Mouse (Mus musculus) liver, embryonic 11.5 days (tissue): ENCODE results near the gene Scamp5. TPM values are rescaled to one million over a fixed set of nuclear protein-coding genes. Genes with fewer than 3 reads are reported as not detected.
A peak's percentile ranks its signal among the peaks of the same experiment; 100 is the strongest.

Experiments used
- ATAC-seq: fragments of 200-750 bp; cut with Nextera tagmentation; replicated peaks from 2 replicates; pipeline ENCODE4 v1.8.0; 2017; ENCODE audit warnings: moderate number of reproducible peaks, mild to moderate bottlenecking, moderate TSS enrichment, moderate library complexity; ENCODE audit not compliant: low FRiP score
- DNase-seq: peaks from one replicate; pipeline ENCODE4 v3.0.0-alpha.2; 2017; ENCODE audit warnings: low spot score
- H3K27ac ChIP-seq: fragments of 300-500 bp; sonication (generic); 2 replicates; pipeline ENCODE4 v1.5.1; 2014; ENCODE audit warnings: mild to moderate bottlenecking, low read depth, low read length, control low read depth
- H3K27me3 ChIP-seq: fragments of 300-500 bp; sonication (generic); replicated peaks from 2 replicates; pipeline ENCODE4 v1.6.1; 2014; ENCODE audit warnings: low read length, mixed read lengths; ENCODE audit not compliant: control insufficient read depth, insufficient read depth
- H3K36me3 ChIP-seq: fragments of 300-500 bp; sonication (generic); 2 replicates; pipeline ENCODE4 v1.6.1; 2014; ENCODE audit warnings: mild to moderate bottlenecking, low read length, moderate library complexity, mixed read lengths; ENCODE audit not compliant: control insufficient read depth, insufficient read depth
- H3K4me1 ChIP-seq: fragments of 300-500 bp; sonication (generic); replicated peaks from 2 replicates; pipeline ENCODE4 v1.6.1; 2014; ENCODE audit warnings: low read length, mixed read lengths; ENCODE audit not compliant: control insufficient read depth, insufficient read depth
- H3K4me2 ChIP-seq: fragments of 300-500 bp; sonication (generic); 2 replicates; pipeline ENCODE4 v1.6.1; 2014; ENCODE audit warnings: mild to moderate bottlenecking, control low read depth, moderate library complexity
- H3K4me3 ChIP-seq: fragments of 300-500 bp; sonication (generic); 2 replicates; pipeline ENCODE4 v1.5.1; 2014; ENCODE audit warnings: low read depth, low read length, control low read depth
- H3K9ac ChIP-seq: fragments of 300-500 bp; sonication (generic); 2 replicates; pipeline ENCODE4 v1.6.1; 2014; ENCODE audit warnings: low read depth, low read length, control low read depth
- H3K9me3 ChIP-seq: fragments of 300-500 bp; sonication (generic); 2 replicates; pipeline ENCODE4 v1.6.1; 2016; ENCODE audit warnings: low read length, inconsistent platforms, mixed read lengths; ENCODE audit not compliant: control insufficient read depth
- WGBS: fragments of 180-500 bp; shearing (Covaris S2); extraction: QIAGEN DNeasy Blood & Tissue Kit; methylation state at CpG from one replicate; pipeline ENCODE4 v1.1.7; 2014; 5-methylcytosine and 5-hydroxymethylcytosine counted together
- polyA plus RNA-seq: library from polyadenylated mRNA; unstranded; fragments of >200 nt; fragmentation: Nextera tagmentation; extraction: Ambion mirVana; gene quantifications from 2 replicates; pipeline ENCODE4 v1.2.1, GENCODE M21; 2014

The Scamp5 gene
- polyA plus RNA-seq, 1 experiment from 2014 or later = 9.7 TPM

DNA sequence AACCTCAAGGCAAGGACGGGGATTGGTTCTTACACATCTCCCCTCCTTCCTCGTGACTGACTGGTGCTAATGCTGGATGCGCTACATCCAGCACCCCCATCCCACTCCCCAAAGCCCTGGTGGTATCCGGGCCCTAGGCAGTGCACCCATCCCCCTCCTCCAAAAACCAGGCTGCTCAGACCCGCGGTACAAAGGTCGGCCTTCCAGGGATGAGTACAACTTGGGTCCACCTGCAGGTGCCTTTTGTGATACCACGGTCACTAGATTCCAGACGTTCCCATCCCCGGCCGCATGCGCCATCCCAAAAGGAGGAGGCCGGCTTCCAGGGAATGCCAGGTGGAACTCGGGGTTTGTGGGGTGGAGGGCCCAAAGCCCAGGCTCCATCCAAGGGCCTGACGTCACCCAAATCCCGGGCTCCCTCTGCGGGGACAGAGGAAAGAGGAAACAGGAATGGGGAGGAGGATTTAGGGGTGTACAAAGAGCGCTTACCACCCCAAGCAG, 539 bp downstream of the Scamp5 start:
- peak overlapping the region; percentile 74 for H3K4me2 ChIP-seq
- WGBS = 6% methylated on average over 18 of the region's 18 CpGs
- H3K27ac ChIP-seq = no peak overlapping the region
- ATAC-seq (peak; percentile 27; the same call in 1 of the 2 replicates), DNase-seq (peak; percentile 43)
- no peaks in the 10 kb centered on the region for H3K9me3 ChIP-seq
- H3K27me3 ChIP-seq = peaks cover 4% of the 10 kb centered on the region; the same call in 1 of the 2 replicates
- no peaks in the 10 kb centered on the region for H3K36me3 ChIP-seq
- H3K4me1 ChIP-seq = peaks cover 7% of the 10 kb centered on the region
- peak overlapping the region; percentile 49; the same call in 1 of the 2 replicates for H3K9ac ChIP-seq
- H3K4me3 ChIP-seq = peak overlapping the region; percentile 68

- H3K36me3 ChIP-seq = no peaks in the 10 kb centered on the region
- H3K27me3 ChIP-seq = peaks cover 4% of the 10 kb centered on the region; the same call in 1 of the 2 replicates
- no peaks in the 10 kb centered on the region for H3K9me3 ChIP-seq
- no peak overlapping the region for H3K4me3 ChIP-seq
- peak overlapping the region; percentile 74; the same call in 1 of the 2 replicates for H3K4me2 ChIP-seq
- peaks cover 7% of the 10 kb centered on the region for H3K4me1 ChIP-seq
- H3K27ac ChIP-seq = no peak overlapping the region; the same call in 1 of the 2 replicates
- H3K9ac ChIP-seq = no peak overlapping the region
- WGBS = 29% methylated on average over 3 of the region's 3 CpGs
- DNase-seq = no peak
- no peak for ATAC-seq
These were observed 1.8 kb downstream of the Scamp5 start for GRCm38 (mm10) chr9:57466101-57466500.

GRCm38 (mm10) chr9:57462866-57463265, 5.0 kb downstream of the Scamp5 start:
- DNase-seq (no peak), ATAC-seq (no peak)
- WGBS = 76% methylated on average over 6 of the region's 6 CpGs
- H3K4me2 ChIP-seq = no peak overlapping the region
- H3K4me1 ChIP-seq = peaks cover 7% of the 10 kb centered on the region
- peaks cover 4% of the 10 kb centered on the region; the same call in 1 of the 2 replicates for H3K27me3 ChIP-seq
- H3K9me3 ChIP-seq = no peaks in the 10 kb centered on the region
- H3K27ac ChIP-seq = no peak overlapping the region
- no peak overlapping the region for H3K4me3 ChIP-seq
- no peak overlapping the region for H3K9ac ChIP-seq
- H3K36me3 ChIP-seq = no peaks in the 10 kb centered on the region

DNA sequence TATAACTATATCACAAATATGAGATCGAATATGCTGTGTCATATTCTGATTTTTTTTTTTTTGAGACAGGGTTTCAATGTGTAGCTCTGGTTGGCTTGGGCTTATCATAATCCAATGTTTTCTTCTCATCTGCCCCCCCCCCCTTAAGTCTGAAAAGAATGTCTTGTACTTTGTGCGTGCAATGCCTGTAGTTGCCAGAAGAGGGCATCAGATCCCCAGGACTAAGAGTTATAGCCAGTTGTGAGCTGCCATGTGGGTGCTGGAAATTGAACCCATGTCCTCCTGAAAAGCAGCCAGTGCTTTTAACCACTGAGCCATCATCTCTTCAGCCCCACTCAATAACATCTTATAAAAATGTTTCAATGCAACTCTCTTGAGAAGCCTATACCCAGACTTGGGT, 8.2 kb downstream of the Scamp5 start:
- no peak overlapping the region for H3K4me3 ChIP-seq
- DNase-seq (no peak), ATAC-seq (no peak)
- no peaks in the 10 kb centered on the region for H3K36me3 ChIP-seq
- H3K4me1 ChIP-seq = no peaks in the 10 kb centered on the region
- WGBS = 87% methylated on average over 2 of the region's 2 CpGs
- no peaks in the 10 kb centered on the region for H3K9me3 ChIP-seq
- no peaks in the 10 kb centered on the region for H3K27me3 ChIP-seq
- H3K27ac ChIP-seq = no peak overlapping the region
- no peak overlapping the region for H3K4me2 ChIP-seq
- H3K9ac ChIP-seq = no peak overlapping the region

DNA sequence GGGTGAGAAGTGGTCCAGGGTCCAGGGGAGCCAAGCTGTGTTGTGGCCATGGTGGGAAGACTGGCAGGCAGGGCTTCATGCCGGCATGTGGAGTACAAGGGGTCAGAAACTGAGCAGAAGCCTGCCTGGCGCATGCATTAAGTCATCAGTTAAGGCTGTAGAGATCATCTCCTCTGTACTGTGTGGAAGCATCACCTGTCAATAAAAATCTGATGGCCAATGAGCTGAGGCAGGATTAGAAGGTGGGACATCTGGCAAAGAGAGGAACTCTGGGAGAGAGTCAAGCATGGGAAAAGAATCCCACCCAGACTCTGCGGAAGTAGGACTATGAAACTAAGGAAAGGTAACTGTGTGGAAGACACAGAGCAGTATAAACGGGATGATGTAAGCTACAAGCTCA, 14.3 kb downstream of the Scamp5 start:
- Histone ChIP-seq H3K4me3 (no peak overlapping the region), H3K27me3 (no peaks in the 10 kb centered on the region), H3K27ac (no peak overlapping the region), H3K36me3 (no peaks in the 10 kb centered on the region), H3K4me1 (no peaks in the 10 kb centered on the region), H3K9ac (no peak overlapping the region), H3K4me2 (no peak overlapping the region), H3K9me3 (no peaks in the 10 kb centered on the region)
- WGBS = 83% methylated on average over 4 of the region's 4 CpGs
- no peak for DNase-seq
- ATAC-seq = no peak

DNA sequence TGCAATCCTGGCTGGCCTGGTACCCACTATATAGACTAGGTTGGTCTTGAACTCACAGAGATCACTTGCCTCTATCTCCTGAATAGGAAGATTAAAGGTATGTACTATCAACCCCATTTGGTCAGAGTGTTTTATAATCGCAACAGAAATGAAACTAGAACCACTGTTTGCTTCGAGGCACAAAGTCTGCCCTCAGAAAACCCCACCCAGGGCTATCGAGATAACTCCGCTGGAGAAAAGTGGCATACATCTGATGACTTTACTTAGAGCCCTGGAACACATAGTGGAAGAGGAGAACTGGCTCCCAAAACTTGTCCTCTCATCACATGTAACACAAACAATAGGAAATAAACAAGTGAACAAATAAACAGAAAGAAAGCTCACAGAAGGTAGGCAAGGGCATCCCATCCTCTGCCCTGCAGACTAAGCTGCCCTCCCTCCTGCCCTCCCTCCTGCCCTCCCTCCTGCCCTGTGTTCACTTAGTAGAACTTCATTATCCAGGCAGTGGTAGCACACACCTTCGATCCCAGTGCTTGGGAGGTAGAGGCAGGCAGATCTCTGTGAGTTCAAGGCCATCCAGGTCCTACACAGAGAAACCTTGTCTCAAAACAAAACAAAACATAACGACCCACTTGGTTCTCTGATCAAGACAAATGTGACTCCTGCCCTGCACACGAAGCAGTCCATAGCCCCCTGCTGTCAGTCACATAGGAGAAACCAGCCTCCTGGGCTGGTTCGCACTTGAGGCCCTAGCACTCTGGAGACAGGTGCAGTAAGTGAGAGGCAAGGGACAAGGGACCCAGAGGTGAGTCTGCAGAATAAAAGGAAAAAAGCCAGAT, 15.0 kb downstream of the Scamp5 start:
- Histone ChIP-seq H3K27me3 (no peaks in the 10 kb centered on the region), H3K4me1 (no peaks in the 10 kb centered on the region), H3K9ac (no peak overlapping the region), H3K9me3 (no peaks in the 10 kb centered on the region), H3K4me3 (no peak overlapping the region), H3K36me3 (no peaks in the 10 kb centered on the region), H3K27ac (no peak overlapping the region), H3K4me2 (no peak overlapping the region)
- 79% methylated on average over 8 of the region's 8 CpGs for WGBS
- ATAC-seq = no peak
- no peak for DNase-seq

DNA sequence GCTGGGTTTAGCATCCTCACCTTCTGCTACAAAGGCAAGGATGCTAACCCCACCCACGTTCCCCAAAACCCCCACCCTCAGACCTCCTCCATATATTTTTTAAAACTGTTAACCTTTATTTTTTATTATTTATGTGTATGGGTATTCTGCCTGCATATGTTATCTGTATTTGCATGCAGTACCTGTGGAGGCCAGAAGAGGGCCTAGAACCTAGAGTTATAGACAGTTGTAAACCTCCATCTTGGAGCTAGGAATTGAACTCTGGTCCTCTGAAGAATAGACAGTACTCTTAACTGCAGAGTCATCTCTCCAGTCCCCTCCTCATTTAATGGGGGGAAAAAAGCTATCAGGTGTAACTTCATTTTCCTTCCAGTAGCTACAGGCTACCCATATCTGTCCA, 18.1 kb downstream of the Scamp5 start:
- Histone ChIP-seq H3K4me3 (no peak overlapping the region), H3K9ac (no peak overlapping the region), H3K36me3 (peaks cover 2% of the 10 kb centered on the region; the same call in 1 of the 2 replicates), H3K4me1 (no peaks in the 10 kb centered on the region), H3K27ac (no peak overlapping the region), H3K9me3 (no peaks in the 10 kb centered on the region), H3K27me3 (no peaks in the 10 kb centered on the region), H3K4me2 (no peak overlapping the region)
- WGBS = 69% methylated on average over 1 of the region's 1 CpGs
- ATAC-seq = no peak
- DNase-seq = no peak

DNA sequence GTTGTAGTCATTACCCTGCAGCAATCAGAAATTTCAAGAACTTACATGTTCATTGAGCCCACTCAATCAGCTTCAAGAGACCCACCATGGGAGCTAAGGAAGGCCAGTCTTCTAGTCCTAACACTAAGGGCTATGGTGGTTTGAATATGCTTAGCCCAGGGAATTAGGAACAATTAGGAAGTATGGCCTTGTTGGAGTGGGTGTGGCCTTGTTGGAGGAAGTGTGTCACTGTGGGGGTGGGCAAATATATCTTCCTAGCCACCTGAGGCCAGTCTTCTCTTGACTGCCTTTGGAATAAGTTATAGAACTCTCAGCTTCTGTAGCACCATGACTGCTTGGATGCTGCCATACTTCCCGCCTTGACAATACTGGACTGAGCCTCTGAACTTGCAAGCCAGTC, 27.2 kb downstream of the Scamp5 start:
- Histone ChIP-seq H3K4me2 (peak overlapping the region; percentile 30; the same call in 1 of the 2 replicates), H3K27me3 (no peaks in the 10 kb centered on the region), H3K36me3 (no peaks in the 10 kb centered on the region; the same call in 1 of the 2 replicates), H3K4me1 (peaks cover 22% of the 10 kb centered on the region), H3K27ac (no peak overlapping the region), H3K9ac (peak overlapping the region; percentile 12; the same call in 1 of the 2 replicates), H3K4me3 (no peak overlapping the region), H3K9me3 (no peaks in the 10 kb centered on the region)
- 100% methylated on average over 1 of the region's 1 CpGs for WGBS
- ATAC-seq (no peak), DNase-seq (no peak)
